Mouse (Mus musculus) liver, adult 2 months (tissue): ENCODE measurements at regions not wholly inside any gene's neighbourhood (a gene's known extent, or its start where the extent isn't known, plus 50 kb on each side); places are given as distances from the start of the nearest gene placed in this dataset.

Experiments
- CTCF ChIP-seq: fragments of 200-500 bp; IDR thresholded peaks from 2 replicates; pipeline ENCODE4 v1.5.1; 2011; ENCODE audit warnings: low read depth, low read length, control low read depth
- POLR2A ChIP-seq: fragments of 200-500 bp; IDR thresholded peaks from 2 replicates; pipeline ENCODE4 v1.6.1; 2011; ENCODE audit warnings: low read length, control low read depth; ENCODE audit not compliant: insufficient read depth; ENCODE audit errors: extremely low read depth

- no peak for TF ChIP-seq CTCF
- TF ChIP-seq POLR2A: no peak
These were observed 93.9 kb upstream of the S1pr3 start for GRCm38 (mm10) chr13:51314541-51314977.
